19 mouse cellular contexts compared by ENCODE assay signal in genomic region chr1:90174338-90174737, GRCm38 (mm10). TPM values are rescaled to one million over a fixed set of nuclear protein-coding genes. Genes with fewer than 3 reads are reported as not detected.
"Had no signal": no experiment of that assay in that cellular context is flagged by ENCODE, and none has a peak within 500 bp of the region (broad histone marks: within the 10 kb centered on the region; RNA-seq: fewer than 3 reads in every experiment).

No protein-coding gene starts in this region.

- H3K27ac ChIP-seq: kidney, embryonic 15.5 days; left cerebral cortex, adult 2 months; liver, embryonic 13.5 days; macrophage; midbrain, embryonic 10.5 days; midbrain, embryonic 15.5 days; neural tube, embryonic 12.5 days; neural tube, embryonic 15.5 days; stomach, postnatal 0 days had no signal

- H3K9ac ChIP-seq: kidney, embryonic 15.5 days; liver, embryonic 13.5 days; midbrain, embryonic 15.5 days; neural tube, embryonic 12.5 days; neural tube, embryonic 15.5 days had no signal

- H3K36me3 ChIP-seq: kidney, embryonic 15.5 days; liver, embryonic 13.5 days; midbrain, embryonic 10.5 days; midbrain, embryonic 15.5 days; neural tube, embryonic 12.5 days; neural tube, embryonic 15.5 days had no signal

- H3K4me2 ChIP-seq: kidney, embryonic 15.5 days; liver, embryonic 13.5 days; midbrain, embryonic 15.5 days; neural tube, embryonic 12.5 days; neural tube, embryonic 15.5 days had no signal

- H3K4me1 ChIP-seq: liver, embryonic 13.5 days; megakaryocyte, embryonic 14.5 days had no signal

- DNase-seq: kidney, adult 8-10 months; kidney, postnatal 10 days; kidney, postnatal 36 days; layer of hippocampus, postnatal 36 days; liver, embryonic 13.5 days; lung, adult 2 months; right cerebral cortex, postnatal 4 days; thymus, postnatal 25 days had no signal

- H3K27me3 ChIP-seq: kidney, embryonic 15.5 days; liver, embryonic 13.5 days; megakaryocyte, embryonic 14.5 days; midbrain, embryonic 15.5 days; neural tube, embryonic 12.5 days; neural tube, embryonic 15.5 days had no signal

- ATAC-seq: midbrain, embryonic 15.5 days had no signal

- H3K9me3 ChIP-seq: kidney, embryonic 15.5 days; liver, embryonic 13.5 days; midbrain, embryonic 10.5 days; midbrain, embryonic 15.5 days; neural tube, embryonic 12.5 days; neural tube, embryonic 15.5 days had no signal

- H3K4me3 ChIP-seq: kidney, embryonic 15.5 days; left cerebral cortex, adult 2 months; liver, embryonic 13.5 days; megakaryocyte, embryonic 14.5 days; midbrain, embryonic 10.5 days; midbrain, embryonic 15.5 days; neural tube, embryonic 12.5 days; neural tube, embryonic 15.5 days had no signal

RNA-seq across cellular contexts. Expression of gene Iqca, which starts 21.1 kb away (rescaled TPM):
- total RNA-seq: liver, adult 2 months had no signal
- polyA plus RNA-seq: liver, adult 2 months; liver, embryonic 13.5 days; macrophage; stomach, embryonic 14.5 days; stomach, postnatal 0 days had no signal

RNA-seq across cellular contexts. Expression of gene Ackr3, which starts 29.4 kb away (rescaled TPM):
- polyA plus RNA-seq: macrophage had no signal
